Mouse (Mus musculus) liver, adult 2 months (tissue): Measurements from ENCODE around the gene Epn1.

ENCODE experiments used
- CTCF ChIP-seq: fragments of 200-500 bp; IDR thresholded peaks from 2 replicates; pipeline ENCODE4 v1.5.1; 2011; ENCODE audit warnings: low read depth, low read length, control low read depth
- POLR2A ChIP-seq: fragments of 200-500 bp; IDR thresholded peaks from 2 replicates; pipeline ENCODE4 v1.6.1; 2011; ENCODE audit warnings: low read length, control low read depth; ENCODE audit not compliant: insufficient read depth; ENCODE audit errors: extremely low read depth

DNA sequence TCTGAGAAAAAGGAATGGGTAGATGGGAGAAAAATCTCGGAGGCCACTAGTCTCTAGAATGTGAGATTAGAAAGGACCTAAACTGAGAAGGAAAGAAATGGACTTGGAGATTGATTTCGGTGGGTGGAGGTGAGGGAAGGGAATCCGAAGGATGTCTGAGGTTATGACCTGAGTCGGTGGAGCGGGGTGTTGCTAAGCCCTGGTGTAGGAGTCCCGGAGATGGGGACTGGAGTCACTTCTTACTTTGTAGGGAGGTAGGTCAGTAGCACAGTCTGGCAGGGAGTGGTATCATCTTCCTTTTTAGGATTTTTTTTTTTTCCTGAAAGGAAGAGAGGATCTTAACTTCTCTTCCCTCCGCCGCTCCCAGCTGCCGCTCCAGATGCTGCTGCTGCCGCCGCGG is 27.6 kb upstream of the Epn1 start:
- TF ChIP-seq CTCF (no peak), POLR2A (no peak)
